Mouse (Mus musculus) myocyte (in vitro differentiated cells): ENCODE measurements at regions not wholly inside any gene's neighbourhood (a gene's known extent, or its start where the extent isn't known, plus 50 kb on each side); places are given as distances from the start of the nearest gene placed in this dataset.

Source experiments
- H3K27me3 ChIP-seq: one replicate; pipeline ENCODE4 v1.6.1; 2011; ENCODE audit not compliant: control insufficient read depth, insufficient read depth, insufficient read length
- H3K36me3 ChIP-seq: one replicate; pipeline ENCODE4 v1.6.1; 2011; ENCODE audit not compliant: control insufficient read depth, insufficient read depth
- H3K4me2 ChIP-seq: one replicate; pipeline ENCODE4 v1.6.1; 2011; ENCODE audit warnings: low read depth, control low read depth
- H3K4me3 ChIP-seq: one replicate; pipeline ENCODE4 v1.5.1; 2011; ENCODE audit warnings: mild to moderate bottlenecking, control low read depth, moderate library complexity
- H3K79me2 ChIP-seq: one replicate; pipeline ENCODE4 v1.6.1; 2011; ENCODE audit not compliant: control insufficient read depth, insufficient read depth
- H3ac ChIP-seq: one replicate; pipeline ENCODE4 v1.6.1; 2011; ENCODE audit not compliant: control insufficient read depth, insufficient read length
- CEBPB ChIP-seq: IDR thresholded peaks from 2 replicates; pipeline ENCODE4 v1.6.1; 2011; ENCODE audit warnings: mild to moderate bottlenecking, moderate library complexity; ENCODE audit not compliant: poor library complexity, insufficient read depth, severe bottlenecking
- E2F4 ChIP-seq: IDR thresholded peaks from one replicate; pipeline ENCODE4 v1.6.1; 2011; ENCODE audit warnings: mild to moderate bottlenecking, control low read depth, moderate library complexity; ENCODE audit not compliant: insufficient read depth
- MAX ChIP-seq: IDR thresholded peaks from one replicate; pipeline ENCODE4 v1.6.1; 2011; ENCODE audit warnings: low read depth, mild to moderate bottlenecking, control low read depth
- MYOD1 ChIP-seq, 3 experiments: IDR thresholded peaks; one replicate each; pipeline ENCODE4 v1.6.1; 2011; ENCODE audit warnings: control low read depth in 2 of 3, low read depth in 2 of 3, mild to moderate bottlenecking in 2 of 3, moderate library complexity in 1 of 3; ENCODE audit not compliant: insufficient read length in 2 of 3, control insufficient read depth in 1 of 3
- MYOG ChIP-seq, 3 experiments: IDR thresholded peaks; one replicate each; pipeline ENCODE4 v1.6.1; 2011; ENCODE audit warnings: control low read depth in 2 of 3, low read depth in 2 of 3, mild to moderate bottlenecking in 2 of 3; ENCODE audit not compliant: insufficient read length in 2 of 3, control insufficient read depth in 1 of 3, insufficient read depth in 1 of 3
- POLR2A ChIP-seq: IDR thresholded peaks from one replicate; pipeline ENCODE4 v1.6.1; 2011; ENCODE audit warnings: low read depth, mild to moderate bottlenecking, control low read depth, moderate library complexity; ENCODE audit not compliant: insufficient read length
- POLR2AphosphoS2 ChIP-seq: IDR thresholded peaks from one replicate; pipeline ENCODE4 v1.6.1; 2011; ENCODE audit warnings: low read depth, control low read depth; ENCODE audit not compliant: insufficient read length
- REST ChIP-seq: IDR thresholded peaks from one replicate; pipeline ENCODE4 v1.6.1; 2011; ENCODE audit warnings: mild to moderate bottlenecking, control low read depth, moderate library complexity; ENCODE audit not compliant: insufficient read depth, insufficient read length
- SRF ChIP-seq: IDR thresholded peaks from one replicate; pipeline ENCODE4 v1.6.1; 2011; ENCODE audit warnings: low read depth; ENCODE audit not compliant: control insufficient read depth, insufficient read length
- TCF12 ChIP-seq: IDR thresholded peaks from one replicate; pipeline ENCODE4 v1.6.1; 2011; ENCODE audit warnings: mild to moderate bottlenecking, control low read depth; ENCODE audit not compliant: poor library complexity, insufficient read depth, severe bottlenecking
- TCF3 ChIP-seq: IDR thresholded peaks from one replicate; pipeline ENCODE4 v1.6.1; 2011; ENCODE audit warnings: low read depth, control low read depth; ENCODE audit not compliant: insufficient read length
- USF1 ChIP-seq: IDR thresholded peaks from one replicate; pipeline ENCODE4 v1.6.1; 2011; ENCODE audit warnings: low read depth, mild to moderate bottlenecking, control low read depth, moderate library complexity

DNA sequence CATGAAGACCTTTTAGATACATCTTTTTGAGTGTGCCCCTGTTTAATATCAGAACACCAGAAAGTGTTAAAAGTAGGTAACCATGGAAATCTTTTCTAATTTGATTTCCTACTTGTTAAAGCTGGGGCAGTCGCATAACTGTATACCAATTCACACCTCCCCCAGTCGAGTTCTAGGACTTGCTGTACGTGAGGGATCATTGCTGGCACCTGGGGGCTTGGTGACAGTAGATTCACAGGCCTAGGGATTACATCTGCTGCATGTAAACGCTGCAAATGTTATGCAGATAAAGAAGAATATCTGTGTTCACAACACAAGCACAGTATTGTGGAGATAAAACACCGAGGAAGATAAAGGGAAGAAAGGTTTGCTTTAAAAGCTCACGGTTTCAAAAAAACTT, 256.7 kb downstream of the Ice1 start:
- Histone ChIP-seq H3K4me2 (no peak overlapping the region), H3K4me3 (no peak overlapping the region), H3ac (no peak overlapping the region), H3K27me3 (no peaks in the 10 kb centered on the region), H3K36me3 (no peaks in the 10 kb centered on the region), H3K79me2 (no peaks in the 10 kb centered on the region)
- TF ChIP-seq TCF3, result no peak
- TF ChIP-seq TCF12, result no peak
- no peak for TF ChIP-seq MYOG (IDR thresholded peaks at IDR 0.05; ENCODE audit: control insufficient read depth in 1 of 3, insufficient read depth in 1 of 3, insufficient read length in 2 of 3, low read depth in 2 of 3)
- TF ChIP-seq USF1, result no peak
- TF ChIP-seq CEBPB, result no peak
- TF ChIP-seq POLR2AphosphoS2, result no peak
- no peak for TF ChIP-seq MAX

- no peak overlapping the region for H3K4me3 ChIP-seq
- H3K36me3 ChIP-seq, result no peaks in the 10 kb centered on the region
- no peaks in the 10 kb centered on the region for H3K27me3 ChIP-seq
- no peaks in the 10 kb centered on the region for H3K79me2 ChIP-seq
- no peak overlapping the region for H3K4me2 ChIP-seq
- no peak overlapping the region for H3ac ChIP-seq
- TF ChIP-seq USF1 (no peak), POLR2A (no peak)
These were observed 252.1 kb downstream of the Ice1 start for GRCm38 (mm10) chr13:70385292-70385691.

DNA sequence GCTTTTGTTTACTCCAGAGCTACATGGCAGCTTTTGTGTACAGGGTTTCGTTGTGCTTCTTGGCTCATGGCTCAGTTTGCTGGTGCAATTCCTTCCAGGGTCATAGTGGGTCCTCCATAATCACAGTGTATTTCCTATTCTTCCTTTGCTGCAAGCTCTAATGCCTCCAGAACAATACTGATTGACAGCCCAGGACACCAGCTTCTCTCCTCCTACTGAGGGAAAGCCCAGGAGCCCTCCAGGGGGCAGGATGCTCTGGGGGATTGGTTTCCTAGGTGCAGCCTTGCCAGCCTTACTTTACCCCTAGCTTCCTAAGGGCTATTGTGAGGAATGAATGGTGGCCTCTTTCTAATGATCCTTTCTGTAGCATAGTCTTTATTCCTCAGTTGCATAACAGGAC, 224.6 kb downstream of the Ice1 start:
- no peaks in the 10 kb centered on the region for H3K27me3 ChIP-seq
- TF ChIP-seq E2F4 (no peak), TCF12 (no peak), TCF3 (no peak), POLR2A (no peak), MAX (no peak), REST (no peak), SRF (no peak)
- H3K79me2 ChIP-seq, result no peaks in the 10 kb centered on the region
- H3K4me2 ChIP-seq, result no peak overlapping the region
- no peak overlapping the region for H3K4me3 ChIP-seq
- no peaks in the 10 kb centered on the region for H3K36me3 ChIP-seq
- H3ac ChIP-seq, result no peak overlapping the region

GRCm38 (mm10) chr13:70418156-70418555, 219.3 kb downstream of the Ice1 start:
- Histone ChIP-seq H3K4me3 (no peak overlapping the region), H3K4me2 (no peak overlapping the region), H3K27me3 (no peaks in the 10 kb centered on the region), H3K36me3 (no peaks in the 10 kb centered on the region), H3ac (no peak overlapping the region), H3K79me2 (no peaks in the 10 kb centered on the region)
- TF ChIP-seq MYOG (IDR thresholded peaks at IDR 0.05; ENCODE audit: control insufficient read depth in 1 of 3, insufficient read depth in 1 of 3, insufficient read length in 2 of 3, low read depth in 2 of 3) (no peak), POLR2A (no peak), USF1 (no peak), REST (no peak), TCF3 (no peak), TCF12 (no peak), MAX (no peak), E2F4 (no peak), MYOD1 (IDR thresholded peaks at IDR 0.05; ENCODE audit: control insufficient read depth in 1 of 3, insufficient read length in 2 of 3, low read depth in 2 of 3) (no peak), SRF (no peak), CEBPB (no peak), POLR2AphosphoS2 (no peak)

GRCm38 (mm10) chr13:70439419-70439818, 198.0 kb downstream of the Ice1 start:
- Histone ChIP-seq H3K36me3 (no peaks in the 10 kb centered on the region), H3K79me2 (no peaks in the 10 kb centered on the region), H3K27me3 (no peaks in the 10 kb centered on the region), H3ac (no peak overlapping the region), H3K4me3 (no peak overlapping the region), H3K4me2 (no peak overlapping the region)
- TF ChIP-seq CEBPB, result no peak
- no peak for TF ChIP-seq MYOD1 (IDR thresholded peaks at IDR 0.05; ENCODE audit: control insufficient read depth in 1 of 3, insufficient read length in 2 of 3, low read depth in 2 of 3)
- TF ChIP-seq TCF3, result no peak
- no peak for TF ChIP-seq SRF
- no peak for TF ChIP-seq USF1
- TF ChIP-seq MAX, result no peak
- TF ChIP-seq E2F4, result no peak
- no peak for TF ChIP-seq POLR2AphosphoS2
- no peak for TF ChIP-seq POLR2A
- TF ChIP-seq TCF12, result no peak
- TF ChIP-seq MYOG (IDR thresholded peaks at IDR 0.05; ENCODE audit: control insufficient read depth in 1 of 3, insufficient read depth in 1 of 3, insufficient read length in 2 of 3, low read depth in 2 of 3), result no peak
- no peak for TF ChIP-seq REST
